Mouse (Mus musculus): Measurements from ENCODE around the gene Man2b2. TPM values are rescaled to one million over a fixed set of nuclear protein-coding genes. Genes with fewer than 3 reads are reported as not detected.

The Man2b2 gene
- polyA plus RNA-seq, 1 experiment = 0.67 TPM

- Histone ChIP-seq H3K4me3 (replicated peaks) (no peak overlapping the region), H3K9me3 (ENCODE audit: control insufficient read depth, low read length) (no peaks in the 10 kb centered on the region), H3K27me3 (ENCODE audit: control insufficient read depth) (peaks cover 2% of the 10 kb centered on the region; the same call in 1 of the 2 replicates), H3K36me3 (ENCODE audit: control insufficient read depth) (no peaks in the 10 kb centered on the region), H3K4me1 (ENCODE audit: control insufficient read depth) (peaks cover 2% of the 10 kb centered on the region; the same call in 1 of the 2 replicates)
- TF ChIP-seq GATA1 (IDR thresholded peaks at IDR 0.05; ENCODE audit: low read length) (no peak), TAL1 (IDR thresholded peaks at IDR 0.05; ENCODE audit: low read length) (no peak)
These were observed 63.3 kb downstream of the Man2b2 start for GRCm38 (mm10) chr5:36766958-36767703.

- TF ChIP-seq TAL1 (IDR thresholded peaks at IDR 0.05; ENCODE audit: low read length) = no peak
- TF ChIP-seq GATA1 (IDR thresholded peaks at IDR 0.05; ENCODE audit: low read length) = no peak
- Histone ChIP-seq H3K4me3 (replicated peaks) (no peak overlapping the region), H3K36me3 (ENCODE audit: control insufficient read depth) (no peaks in the 10 kb centered on the region), H3K9me3 (ENCODE audit: control insufficient read depth, low read length) (no peaks in the 10 kb centered on the region), H3K27me3 (ENCODE audit: control insufficient read depth) (no peaks in the 10 kb centered on the region), H3K4me1 (ENCODE audit: control insufficient read depth) (no peaks in the 10 kb centered on the region)
These were observed 70.6 kb downstream of the Man2b2 start for GRCm38 (mm10) chr5:36759848-36760247.

GRCm38 (mm10) chr5:36757033-36757432 lies 73.4 kb downstream of the Man2b2 start:
- TF ChIP-seq GATA1 (IDR thresholded peaks at IDR 0.05; ENCODE audit: low read length) (no peak), TAL1 (IDR thresholded peaks at IDR 0.05; ENCODE audit: low read length) (no peak)
- Histone ChIP-seq H3K27me3 (ENCODE audit: control insufficient read depth) (peaks cover 10% of the 10 kb centered on the region), H3K36me3 (ENCODE audit: control insufficient read depth) (no peaks in the 10 kb centered on the region), H3K4me3 (replicated peaks) (no peak overlapping the region), H3K4me1 (ENCODE audit: control insufficient read depth) (no peaks in the 10 kb centered on the region), H3K9me3 (ENCODE audit: control insufficient read depth, low read length) (no peaks in the 10 kb centered on the region)

Other genes starting within 250 kb of the Man2b2 start
- 0.42 and 0.47 TPM in 2 replicates for gene Tbc1d14, start 237.4 kb downstream of the Man2b2 start, polyA plus RNA-seq (2012)
- 1.6 and 2.0 TPM in 2 replicates for gene D5Ertd579e, start 134.6 kb downstream of the Man2b2 start, polyA plus RNA-seq (2012)
- 3.2 and 3.5 TPM in 2 replicates for gene Bloc1s4, start 82.0 kb downstream of the Man2b2 start, polyA plus RNA-seq (2012)
- gene Mrfap1, start 33.9 kb downstream of the Man2b2 start, polyA plus RNA-seq (2012) = 9.9 and 12.6 TPM in 2 replicates
- not detected in 2 replicates for gene Ppp2r2c, start 37.9 kb upstream of the Man2b2 start, polyA plus RNA-seq (2012)
- gene Wfs1, start 158.6 kb upstream of the Man2b2 start, polyA plus RNA-seq (2012) = 0.02 TPM in 1 of 2 replicates, not detected in the other